Mouse (Mus musculus) neutrophil, adult 59 days (primary cell): ENCODE measurements around the gene Cfh. TPM values are rescaled to one million over a fixed set of nuclear protein-coding genes. Genes with fewer than 3 reads are reported as not detected.

Source experiments
- total RNA-seq, 2 experiments: library from RNA; stranded (reverse); gene quantifications; 1 replicate in 1 of 2; 2 replicates in 1 of 2; pipeline ENCODE4 v1.2.4; 2023

Gene Cfh
- 10 to 100 TPM in 1 of 2 experiments, 1 to 10 TPM in 1; 10.0 to 11.9 TPM for total RNA-seq

DNA sequence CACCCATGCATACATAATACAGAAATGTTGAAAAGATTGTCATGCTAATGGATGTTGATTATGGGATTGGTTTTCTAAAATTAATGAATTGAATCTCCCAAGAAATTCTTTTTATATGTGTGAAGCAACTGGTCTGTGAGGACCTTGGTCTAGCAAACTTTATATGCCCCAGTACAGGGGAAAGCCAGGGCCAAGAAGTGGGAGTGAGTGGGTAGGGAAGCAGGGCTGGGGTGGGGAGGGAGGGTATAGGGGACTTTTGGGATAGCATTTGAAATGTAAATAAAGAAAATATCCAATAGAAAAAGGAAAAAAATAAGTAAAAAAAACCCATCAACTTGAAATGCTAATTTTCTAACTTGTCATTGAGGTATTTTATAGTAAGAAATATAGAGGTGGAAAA is at the start of gene Cfh:
Gene Cfh, minus strand, starts transcription at position 101 of the 400 bp plus-strand sequence.

Other genes with a start within 250 kb of the Cfh start
- gene Kcnt2, start 62.4 kb upstream of the Cfh start, total RNA-seq, result not detected